Mouse (Mus musculus) neural tube, embryonic 11.5 days (tissue): ENCODE results near the gene Tnrc6b. TPM values are rescaled to one million over a fixed set of nuclear protein-coding genes. Genes with fewer than 3 reads are reported as not detected.
"Not testable (repeated sequence)": the region's sequence is repeated elsewhere in the genome, so short reads cannot be mapped to it uniquely, and the experiment has no call there.

ENCODE experiments used
- ATAC-seq: fragments of 200-750 bp; cut with Nextera tagmentation; 2 replicates; pipeline ENCODE4 v1.8.0; 2017; ENCODE audit warnings: moderate number of reproducible peaks, mild to moderate bottlenecking, moderate TSS enrichment, moderate library complexity; ENCODE audit not compliant: insufficient read depth, low FRiP score, low TSS enrichment
- DNase-seq: peaks from one replicate; pipeline ENCODE4 v3.0.0-alpha.2; 2015; ENCODE audit warnings: low spot score
- H3K27ac ChIP-seq: fragments of 300-500 bp; sonication (generic); 2 replicates; pipeline ENCODE4 v1.5.1; 2014; ENCODE audit warnings: low read depth, mild to moderate bottlenecking, low read length
- H3K27me3 ChIP-seq: fragments of 300-500 bp; sonication (generic); 2 replicates; pipeline ENCODE4 v1.6.1; 2014; ENCODE audit warnings: mild to moderate bottlenecking, low read length, mixed read lengths; ENCODE audit not compliant: control insufficient read depth, insufficient read depth
- H3K36me3 ChIP-seq: fragments of 300-500 bp; sonication (generic); 2 replicates; pipeline ENCODE4 v1.6.1; 2014; ENCODE audit warnings: mild to moderate bottlenecking, low read length, moderate library complexity, mixed read lengths; ENCODE audit not compliant: control insufficient read depth, insufficient read depth
- H3K4me1 ChIP-seq: fragments of 300-500 bp; sonication (generic); 2 replicates; pipeline ENCODE4 v1.6.1; 2014; ENCODE audit warnings: low read length, mixed read lengths; ENCODE audit not compliant: control insufficient read depth, insufficient read depth
- H3K4me2 ChIP-seq: fragments of 300-500 bp; sonication (generic); 2 replicates; pipeline ENCODE4 v1.6.1; 2014; ENCODE audit warnings: low read depth, mild to moderate bottlenecking, moderate library complexity
- H3K4me3 ChIP-seq: fragments of 300-500 bp; sonication (generic); 2 replicates; pipeline ENCODE4 v1.5.1; 2014; ENCODE audit warnings: low read depth, low read length
- H3K9ac ChIP-seq: fragments of 300-500 bp; sonication (generic); 2 replicates; pipeline ENCODE4 v1.6.1; 2014; ENCODE audit warnings: mild to moderate bottlenecking, low read length
- H3K9me3 ChIP-seq: fragments of 300-500 bp; sonication (generic); 2 replicates; pipeline ENCODE4 v1.6.1; 2016; ENCODE audit warnings: low read length; ENCODE audit not compliant: control insufficient read depth
- WGBS: fragments of 180-500 bp; shearing (Covaris S2); extraction: QIAGEN DNeasy Blood & Tissue Kit; methylation state at CpG from one replicate; pipeline ENCODE4 v1.1.7; 2014; 5-methylcytosine and 5-hydroxymethylcytosine counted together
- polyA plus RNA-seq: library from polyadenylated mRNA; unstranded; fragments of >200 nt; fragmentation: Nextera tagmentation; extraction: Ambion mirVana; gene quantifications from 2 replicates; pipeline ENCODE4 v1.2.1, GENCODE M21; 2014

The Tnrc6b gene
- polyA plus RNA-seq, 1 experiment from 2014 or later = 16.1 TPM

GRCm38 (mm10) chr15:80876231-80876630 lies 165.1 kb downstream of the Tnrc6b start:
- DNase-seq (no peak), ATAC-seq (no peak)
- H3K4me3 ChIP-seq = no peak overlapping the region
- WGBS = 83% methylated on average over 21 of the region's 21 CpGs
- H3K27ac ChIP-seq = no peak overlapping the region
- peaks cover 17% of the 10 kb centered on the region for H3K36me3 ChIP-seq
- H3K27me3 ChIP-seq = no peaks in the 10 kb centered on the region
- no peak overlapping the region for H3K4me2 ChIP-seq
- H3K4me1 ChIP-seq = no peaks in the 10 kb centered on the region
- H3K9me3 ChIP-seq = no peaks in the 10 kb centered on the region
- H3K9ac ChIP-seq = no peak overlapping the region

GRCm38 (mm10) chr15:80884095-80884494 lies 173.0 kb downstream of the Tnrc6b start:
- Histone ChIP-seq H3K36me3 (peaks cover 16% of the 10 kb centered on the region), H3K4me1 (no peaks in the 10 kb centered on the region)
- 92% methylated on average over 8 of the region's 8 CpGs for WGBS

GRCm38 (mm10) chr15:80886361-80887156 lies 175.4 kb downstream of the Tnrc6b start:
- Histone ChIP-seq H3K27ac (no peak overlapping the region), H3K27me3 (no peaks in the 10 kb centered on the region), H3K9ac (no peak overlapping the region), H3K4me3 (no peak overlapping the region), H3K9me3 (no peaks in the 10 kb centered on the region), H3K4me1 (no peaks in the 10 kb centered on the region), H3K36me3 (peaks cover 7% of the 10 kb centered on the region), H3K4me2 (no peak overlapping the region)
- DNase-seq (no peak), ATAC-seq (no peak)
- 89% methylated on average over 1 of the region's 1 CpGs for WGBS

More at GRCm38 (mm10) chr15:80884095-80884494, 173.0 kb downstream of the Tnrc6b start:
- H3K4me3 ChIP-seq = no peak overlapping the region
- no peak overlapping the region for H3K27ac ChIP-seq
- no peak overlapping the region for H3K9ac ChIP-seq
- H3K9me3 ChIP-seq = no peaks in the 10 kb centered on the region
- no peaks in the 10 kb centered on the region for H3K27me3 ChIP-seq
- DNase-seq = no peak
- ATAC-seq = no peak
- no peak overlapping the region for H3K4me2 ChIP-seq

- H3K4me3 ChIP-seq = no peak overlapping the region
- ATAC-seq (no peak), DNase-seq (no peak)
- H3K36me3 ChIP-seq = peaks cover 8% of the 10 kb centered on the region
- no peak overlapping the region for H3K4me2 ChIP-seq
- no peaks in the 10 kb centered on the region for H3K9me3 ChIP-seq
- H3K4me1 ChIP-seq = no peaks in the 10 kb centered on the region
- no peaks in the 10 kb centered on the region for H3K27me3 ChIP-seq
- no peak overlapping the region for H3K27ac ChIP-seq
- WGBS = 95% methylated on average over 3 of the region's 3 CpGs
- no peak overlapping the region for H3K9ac ChIP-seq
Observed at GRCm38 (mm10) chr15:80892341-80892740, 181.2 kb downstream of the Tnrc6b start.

- no peaks in the 10 kb centered on the region for H3K9me3 ChIP-seq
- WGBS = 95% methylated on average over 10 of the region's 10 CpGs
- no peak overlapping the region for H3K9ac ChIP-seq
- no peaks in the 10 kb centered on the region for H3K4me1 ChIP-seq
- ATAC-seq (no peak), DNase-seq (no peak)
- peaks cover 8% of the 10 kb centered on the region for H3K36me3 ChIP-seq
- no peak overlapping the region for H3K4me3 ChIP-seq
- no peak overlapping the region for H3K27ac ChIP-seq
- no peaks in the 10 kb centered on the region for H3K27me3 ChIP-seq
- no peak overlapping the region for H3K4me2 ChIP-seq
Observed at GRCm38 (mm10) chr15:80896741-80897140, 185.6 kb downstream of the Tnrc6b start.

GRCm38 (mm10) chr15:80897911-80898310 lies 186.8 kb downstream of the Tnrc6b start:
- DNase-seq (no peak), ATAC-seq (no peak)
- Histone ChIP-seq H3K4me3 (no peak overlapping the region), H3K27me3 (no peaks in the 10 kb centered on the region), H3K36me3 (peaks cover 13% of the 10 kb centered on the region), H3K4me2 (no peak overlapping the region), H3K27ac (no peak overlapping the region), H3K9me3 (no peaks in the 10 kb centered on the region), H3K9ac (no peak overlapping the region), H3K4me1 (no peaks in the 10 kb centered on the region)
- WGBS = 90% methylated on average over 5 of the region's 5 CpGs

- no peaks in the 10 kb centered on the region for H3K4me1 ChIP-seq
- DNase-seq (no peak), ATAC-seq (no peak)
- no peaks in the 10 kb centered on the region for H3K9me3 ChIP-seq
- H3K9ac ChIP-seq = no peak overlapping the region
- WGBS = 91% methylated on average over 2 of the region's 2 CpGs
- H3K36me3 ChIP-seq = peaks cover 13% of the 10 kb centered on the region
- no peak overlapping the region for H3K4me3 ChIP-seq
- no peak overlapping the region for H3K4me2 ChIP-seq
- H3K27ac ChIP-seq = no peak overlapping the region
- H3K27me3 ChIP-seq = no peaks in the 10 kb centered on the region
Observed at GRCm38 (mm10) chr15:80899806-80900205, 188.7 kb downstream of the Tnrc6b start.

GRCm38 (mm10) chr15:80901806-80902513 lies 190.8 kb downstream of the Tnrc6b start:
- 94% methylated on average over 6 of the region's 6 CpGs for WGBS
- ATAC-seq = no peak
- Histone ChIP-seq H3K4me2 (no peak overlapping the region), H3K36me3 (peaks cover 9% of the 10 kb centered on the region), H3K27ac (no peak overlapping the region), H3K4me1 (no peaks in the 10 kb centered on the region), H3K4me3 (no peak overlapping the region), H3K9me3 (no peaks in the 10 kb centered on the region), H3K9ac (no peak overlapping the region), H3K27me3 (no peaks in the 10 kb centered on the region)
- DNase-seq = no peak

- H3K4me2 ChIP-seq, H3K4me3 ChIP-seq, H3K4me1 ChIP-seq, H3K27ac ChIP-seq, H3K9ac ChIP-seq, H3K27me3 ChIP-seq, ATAC-seq, H3K36me3 ChIP-seq, DNase-seq, H3K9me3 ChIP-seq: not testable (repeated sequence)
- WGBS = 93% methylated on average over 6 of the region's 6 CpGs
Observed at GRCm38 (mm10) chr15:80904776-80905175, 193.7 kb downstream of the Tnrc6b start.
